Mouse (Mus musculus): ENCODE data around the gene Psmg4. TPM values are rescaled to one million over a fixed set of nuclear protein-coding genes. Genes with fewer than 3 reads are reported as not detected.

Psmg4 gene
- polyA plus RNA-seq, 1 experiment from 2014 or later = 50.1 TPM

DNA sequence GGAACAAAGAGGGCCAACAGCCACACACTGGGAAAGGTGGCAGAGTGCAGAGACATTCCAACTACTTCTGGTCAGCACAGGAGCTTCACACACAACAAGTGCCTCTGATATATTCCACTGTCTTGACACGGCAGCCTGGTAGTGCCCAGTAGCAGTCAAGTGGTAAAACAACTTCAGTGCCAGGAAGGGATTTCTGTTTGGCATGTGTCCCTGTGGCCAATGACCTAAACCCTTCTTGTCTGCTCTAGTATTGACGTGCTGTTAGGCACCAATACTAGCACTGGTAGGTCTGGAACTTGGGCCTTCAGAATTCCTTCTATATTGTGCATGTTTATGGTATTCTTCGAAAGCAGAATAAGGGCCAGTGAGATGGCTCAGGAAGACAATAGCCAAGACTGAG, 42.5 kb downstream of the Psmg4 start:
- H3K4me1 ChIP-seq (ENCODE audit: insufficient read depth, low read depth, low read length) = no peaks in the 10 kb centered on the region
- no peaks in the 10 kb centered on the region for H3K9me3 ChIP-seq (ENCODE audit: low read length)
- H3K36me3 ChIP-seq (ENCODE audit: insufficient read depth, low read length) = 0 out of 2 replicates have a peak, but pooled peaks cover 5% of the 10 kb centered on the region
- ATAC-seq (no peak), DNase-seq (ENCODE audit: low spot score) (no peak)
- H3K4me2 ChIP-seq (replicated peaks; ENCODE audit: low read depth, low read length) = no peak overlapping the region
- H3K27me3 ChIP-seq (replicated peaks; ENCODE audit: insufficient read depth, low read length) = no peaks in the 10 kb centered on the region
- no peak overlapping the region for H3K9ac ChIP-seq (replicated peaks; ENCODE audit: low read depth)
- no peak for TF ChIP-seq CTCF (IDR thresholded peaks at IDR 0.05)
- H3K4me3 ChIP-seq (ENCODE audit: low read depth, low read length) = no peak overlapping the region
- H3K27ac ChIP-seq (ENCODE audit: low read length) = no peak overlapping the region
- WGBS = 70% methylated on average over 3 of the region's 3 CpGs

DNA sequence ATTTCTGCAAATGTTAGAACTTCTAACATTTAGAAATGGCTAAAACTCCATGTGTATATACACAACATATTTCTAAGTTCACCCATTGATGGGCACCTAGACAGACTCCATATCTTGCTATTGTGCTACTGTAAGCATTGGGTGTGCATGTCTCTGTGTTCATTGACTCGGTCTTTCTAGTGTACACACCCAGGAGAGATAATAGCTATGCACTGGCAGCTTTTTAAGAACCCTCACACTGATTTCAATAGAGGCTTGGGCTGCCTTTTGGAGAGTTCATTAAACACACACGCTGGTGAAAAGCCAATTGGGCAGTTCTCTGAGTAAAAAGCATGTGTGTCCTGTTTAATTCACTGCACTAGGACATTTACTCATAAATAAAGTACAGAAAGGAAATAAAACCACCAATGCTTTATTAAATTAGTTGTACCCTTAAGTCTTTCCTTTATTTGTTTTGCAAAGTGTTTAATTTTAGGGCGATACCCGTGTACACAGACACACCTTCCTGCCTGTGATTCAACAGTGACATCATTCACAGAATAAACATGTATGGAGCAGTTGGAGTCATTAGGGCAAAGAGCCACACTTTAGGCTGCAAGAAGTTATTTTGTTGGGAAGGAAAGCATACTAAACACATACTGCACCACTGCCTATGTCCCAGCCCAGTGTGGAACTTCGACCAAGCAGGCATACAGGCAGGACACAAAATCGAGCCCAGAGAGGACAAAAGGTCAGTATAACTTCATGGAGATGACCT, 45.1 kb downstream of the Psmg4 start:
- 0 out of 2 replicates have a peak, but pooled peaks cover 5% of the 10 kb centered on the region for H3K36me3 ChIP-seq (ENCODE audit: insufficient read depth, low read length)
- WGBS = 33% methylated on average over 6 of the region's 6 CpGs
- H3K4me2 ChIP-seq (replicated peaks; ENCODE audit: low read depth, low read length) = no peak overlapping the region
- H3K4me1 ChIP-seq (ENCODE audit: insufficient read depth, low read depth, low read length) = no peaks in the 10 kb centered on the region; the same call in 1 of the 2 replicates
- no peak overlapping the region for H3K9ac ChIP-seq (replicated peaks; ENCODE audit: low read depth)
- peak; percentile 89 for TF ChIP-seq EP300 (IDR thresholded peaks at IDR 0.05)
- TF ChIP-seq CTCF (IDR thresholded peaks at IDR 0.05) = no peak
- DNase-seq (ENCODE audit: low spot score) (peak; percentile 87), ATAC-seq (peak; percentile 75)
- H3K4me3 ChIP-seq (ENCODE audit: low read depth, low read length) = no peak overlapping the region
- no peaks in the 10 kb centered on the region for H3K27me3 ChIP-seq (replicated peaks; ENCODE audit: insufficient read depth, low read length)
- H3K27ac ChIP-seq (ENCODE audit: low read length) = peak overlapping the region; percentile 10
- H3K9me3 ChIP-seq (ENCODE audit: low read length) = no peaks in the 10 kb centered on the region

DNA sequence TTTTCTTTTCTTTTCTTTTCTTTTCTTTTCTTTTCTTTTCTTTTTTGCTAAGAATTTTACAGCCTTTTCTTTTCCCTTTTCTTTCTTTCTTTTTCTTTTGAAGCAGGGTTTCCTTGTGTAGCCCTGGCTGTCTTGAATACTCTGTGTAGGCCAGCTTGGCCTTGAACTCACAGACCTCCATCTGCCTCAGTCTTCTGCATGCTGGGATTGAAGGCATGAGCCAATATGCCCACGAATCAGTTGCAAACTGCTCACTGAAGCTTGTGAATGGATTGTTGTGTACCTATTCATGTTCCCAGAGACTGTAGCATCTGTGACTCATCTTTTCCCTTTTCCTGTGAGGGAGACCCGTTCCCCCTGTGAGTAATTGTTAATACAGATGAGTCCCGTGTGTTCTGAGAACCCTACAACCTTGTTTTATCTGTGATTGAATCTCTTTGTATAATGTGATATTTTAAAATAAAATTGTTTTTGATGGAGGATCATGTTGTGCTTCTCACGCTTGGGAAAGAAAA, 48.6 kb downstream of the Psmg4 start:
- Histone ChIP-seq H3K4me2 (replicated peaks; ENCODE audit: low read depth, low read length) (no peak overlapping the region), H3K4me1 (ENCODE audit: insufficient read depth, low read depth, low read length) (no peaks in the 10 kb centered on the region; the same call in 1 of the 2 replicates), H3K27ac (ENCODE audit: low read length) (no peak overlapping the region), H3K36me3 (ENCODE audit: insufficient read depth, low read length) (no peaks in the 10 kb centered on the region), H3K27me3 (replicated peaks; ENCODE audit: insufficient read depth, low read length) (no peaks in the 10 kb centered on the region), H3K9me3 (ENCODE audit: low read length) (no peaks in the 10 kb centered on the region), H3K4me3 (ENCODE audit: low read depth, low read length) (no peak overlapping the region), H3K9ac (replicated peaks; ENCODE audit: low read depth) (no peak overlapping the region)
- DNase-seq (ENCODE audit: low spot score) (no peak), ATAC-seq (no peak)
- no peak for TF ChIP-seq EP300 (IDR thresholded peaks at IDR 0.05)
- no peak for TF ChIP-seq CTCF (IDR thresholded peaks at IDR 0.05)
- 48% methylated on average over 4 of the region's 4 CpGs for WGBS

DNA sequence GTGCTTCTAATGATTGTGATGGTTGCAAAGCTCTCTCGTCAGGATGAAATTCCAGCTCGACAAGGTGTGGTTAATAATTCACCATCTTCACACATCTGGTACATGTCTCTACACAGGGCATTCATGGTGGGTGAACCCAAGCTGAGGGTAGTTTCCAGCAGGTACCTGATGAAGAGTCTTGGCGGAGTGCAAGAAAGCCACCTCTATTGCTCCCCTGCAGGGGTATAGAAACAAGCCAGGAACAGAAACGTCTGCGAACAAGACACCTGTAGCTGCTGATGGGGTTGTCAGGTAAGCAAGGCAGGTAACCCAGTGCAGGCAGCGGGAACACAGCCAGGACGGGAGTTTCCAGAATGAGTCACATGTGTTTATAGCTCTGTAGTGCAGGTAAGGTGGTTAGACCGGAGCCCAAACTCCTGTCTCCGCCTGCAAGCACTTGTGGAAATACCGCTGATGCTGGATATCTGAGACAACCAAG, 50.0 kb downstream of the Psmg4 start:
- H3K4me2 ChIP-seq (replicated peaks; ENCODE audit: low read depth, low read length) = no peak overlapping the region
- no peak overlapping the region for H3K9ac ChIP-seq (replicated peaks; ENCODE audit: low read depth)
- no peaks in the 10 kb centered on the region; the same call in 1 of the 2 replicates for H3K4me1 ChIP-seq (ENCODE audit: insufficient read depth, low read depth, low read length)
- WGBS = 46% methylated on average over 10 of the region's 10 CpGs
- H3K27me3 ChIP-seq (replicated peaks; ENCODE audit: insufficient read depth, low read length) = no peaks in the 10 kb centered on the region
- no peak for TF ChIP-seq CTCF (IDR thresholded peaks at IDR 0.05)
- TF ChIP-seq EP300 (IDR thresholded peaks at IDR 0.05) = no peak
- no peaks in the 10 kb centered on the region for H3K36me3 ChIP-seq (ENCODE audit: insufficient read depth, low read length)
- DNase-seq (ENCODE audit: low spot score) (peak; percentile 93), ATAC-seq (peak; percentile 92)
- H3K27ac ChIP-seq (ENCODE audit: low read length) = peak overlapping the region; percentile 9; the same call in 1 of the 2 replicates
- no peak overlapping the region for H3K4me3 ChIP-seq (ENCODE audit: low read depth, low read length)
- no peaks in the 10 kb centered on the region for H3K9me3 ChIP-seq (ENCODE audit: low read length)

DNA sequence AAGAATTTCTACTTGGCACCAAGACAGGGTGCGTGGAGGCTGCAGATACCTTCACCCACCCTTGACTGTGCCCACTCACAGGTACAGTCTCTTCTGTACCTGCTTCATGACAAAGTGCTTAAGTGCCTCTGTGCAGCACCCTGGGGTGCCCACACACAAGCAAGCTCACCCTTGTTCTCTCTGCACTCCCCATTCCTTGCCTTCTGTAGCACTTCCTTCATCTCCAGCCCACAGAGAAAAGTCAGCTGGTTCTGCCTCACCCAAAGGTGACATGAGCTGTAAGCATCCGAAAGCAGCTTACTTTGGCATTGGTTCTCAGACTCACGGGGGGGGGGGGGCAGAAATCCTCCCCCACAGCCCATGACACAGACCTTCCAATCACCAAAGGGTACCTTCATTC, 52.1 kb downstream of the Psmg4 start:
- no peak for DNase-seq (ENCODE audit: low spot score)
- H3K27ac ChIP-seq (ENCODE audit: low read length) = no peak overlapping the region
- WGBS = 59% methylated on average over 3 of the region's 3 CpGs
- no peaks in the 10 kb centered on the region for H3K36me3 ChIP-seq (ENCODE audit: insufficient read depth, low read length)
- no peaks in the 10 kb centered on the region for H3K9me3 ChIP-seq (ENCODE audit: low read length)
- H3K4me3 ChIP-seq (ENCODE audit: low read depth, low read length) = no peak overlapping the region
- no peak overlapping the region for H3K9ac ChIP-seq (replicated peaks; ENCODE audit: low read depth)
- TF ChIP-seq EP300 (IDR thresholded peaks at IDR 0.05) = no peak
- TF ChIP-seq CTCF (IDR thresholded peaks at IDR 0.05) = no peak
- H3K27me3 ChIP-seq (replicated peaks; ENCODE audit: insufficient read depth, low read length) = no peaks in the 10 kb centered on the region
- H3K4me1 ChIP-seq (ENCODE audit: insufficient read depth, low read depth, low read length) = no peaks in the 10 kb centered on the region; the same call in 1 of the 2 replicates
- no peak overlapping the region for H3K4me2 ChIP-seq (replicated peaks; ENCODE audit: low read depth, low read length)
- ATAC-seq = no peak

DNA sequence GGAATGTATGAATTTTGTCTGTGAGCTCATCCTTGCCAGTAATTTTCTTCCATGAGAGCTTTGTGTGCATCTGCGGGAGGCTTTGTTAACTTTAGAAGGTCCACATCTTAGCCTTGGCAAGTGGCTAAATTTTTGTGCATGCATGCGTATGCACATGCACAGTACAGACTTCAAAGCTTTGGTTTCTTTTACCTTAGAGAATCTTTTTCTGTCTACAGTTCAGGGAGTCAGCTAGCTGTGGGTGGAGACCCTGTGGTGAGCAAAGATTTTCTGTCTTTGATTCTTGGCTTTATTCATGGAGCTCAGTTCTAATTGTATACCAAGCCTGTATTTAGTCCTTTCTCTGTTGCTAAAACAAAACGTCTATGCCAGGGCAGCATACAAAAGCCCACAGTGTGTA, 56.0 kb downstream of the Psmg4 start:
- Histone ChIP-seq H3K4me2 (replicated peaks; ENCODE audit: low read depth, low read length) (no peak overlapping the region), H3K36me3 (ENCODE audit: insufficient read depth, low read length) (no peaks in the 10 kb centered on the region), H3K27ac (ENCODE audit: low read length) (no peak overlapping the region), H3K9ac (replicated peaks; ENCODE audit: low read depth) (no peak overlapping the region), H3K9me3 (ENCODE audit: low read length) (no peaks in the 10 kb centered on the region), H3K4me1 (ENCODE audit: insufficient read depth, low read depth, low read length) (peaks cover 6% of the 10 kb centered on the region; the same call in 1 of the 2 replicates), H3K27me3 (replicated peaks; ENCODE audit: insufficient read depth, low read length) (no peaks in the 10 kb centered on the region), H3K4me3 (ENCODE audit: low read depth, low read length) (no peak overlapping the region)
- no peak for DNase-seq (ENCODE audit: low spot score)
- 86% methylated on average over 3 of the region's 3 CpGs for WGBS
- no peak for ATAC-seq
- TF ChIP-seq CTCF (IDR thresholded peaks at IDR 0.05) (no peak), EP300 (IDR thresholded peaks at IDR 0.05) (no peak)

Data from lung, postnatal 0 days (tissue).